ENCODE assay signal across 19 mouse cellular contexts in the genomic region with DNA sequence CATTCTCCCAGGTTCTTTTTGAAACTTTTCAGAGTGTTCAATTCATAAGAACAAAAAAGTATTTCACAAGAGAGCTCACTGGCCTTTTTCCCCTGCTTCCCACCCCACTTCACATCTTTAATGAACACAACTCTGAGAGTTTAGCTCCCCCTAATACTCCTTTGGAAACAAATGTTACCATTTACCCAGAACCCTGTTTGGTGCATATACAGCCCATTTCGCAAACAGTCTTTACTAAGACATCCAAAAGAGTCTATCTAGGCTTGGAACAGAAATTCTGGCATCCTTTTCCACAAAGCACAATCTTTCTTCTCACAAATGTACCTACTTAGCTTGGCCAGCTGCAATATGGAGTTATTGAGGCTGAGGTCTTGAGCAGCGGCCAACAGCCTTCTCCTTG.
"Had no signal": no experiment of that assay in that cellular context is flagged by ENCODE, and none has a peak within 500 bp of the region (broad histone marks: within the 10 kb centered on the region; RNA-seq: fewer than 3 reads in every experiment).

No protein-coding gene starts in this region.

- H3K4me1 ChIP-seq: midbrain, embryonic 10.5 days; midbrain, embryonic 12.5 days; neural tube, embryonic 13.5 days; neural tube, embryonic 15.5 days had no signal

- DNase-seq: lung, adult 18-20 months; lung, embryonic 14.5 days; lung, postnatal 10 days; lung, postnatal 4 days; midbrain, embryonic 14.5 days; retina, postnatal 1 day; right cerebral cortex, adult 18-20 months; right cerebral cortex, postnatal 25 days; right cerebral cortex, postnatal 4 days; spleen, adult 18-20 months; thymus, adult 18-20 months; thymus, postnatal 14 days; thymus, postnatal 36 days had no signal

- H3K9me3 ChIP-seq: midbrain, embryonic 10.5 days; midbrain, embryonic 12.5 days; neural tube, embryonic 13.5 days; neural tube, embryonic 15.5 days had no signal

- H3K36me3 ChIP-seq: midbrain, embryonic 10.5 days; midbrain, embryonic 12.5 days; neural tube, embryonic 13.5 days; neural tube, embryonic 15.5 days had no signal

- H3K4me3 ChIP-seq: midbrain, embryonic 10.5 days; midbrain, embryonic 12.5 days; myocyte; neural tube, embryonic 13.5 days; neural tube, embryonic 15.5 days had no signal

- ATAC-seq: midbrain, embryonic 16.5 days had no signal

- H3K27me3 ChIP-seq: midbrain, embryonic 12.5 days; neural tube, embryonic 13.5 days; neural tube, embryonic 15.5 days had no signal

- H3K27ac ChIP-seq: midbrain, embryonic 10.5 days; midbrain, embryonic 12.5 days; neural tube, embryonic 13.5 days; neural tube, embryonic 15.5 days had no signal

- H3K4me2 ChIP-seq: lung, embryonic 14.5 days; midbrain, embryonic 12.5 days; neural tube, embryonic 13.5 days; neural tube, embryonic 15.5 days had no signal

- H3K9ac ChIP-seq: lung, embryonic 14.5 days; midbrain, embryonic 12.5 days; neural tube, embryonic 13.5 days; neural tube, embryonic 15.5 days had no signal
